Mouse (Mus musculus): ENCODE measurements around the gene Gm10912.
"Not testable (repeated sequence)": the region's sequence is repeated elsewhere in the genome, so short reads cannot be mapped to it uniquely, and the experiment has no call there.

Gm10912 gene

GRCm38 (mm10) chr2:104068450-104068849 is 2.8 kb downstream of the Gm10912 start, which contains the start of gene Gm10799:
TSS of gene Gm10799 (minus strand) at chr2:104068550.
- DNase-seq (ENCODE audit: low spot score): not testable (repeated sequence)

- no peak for DNase-seq (ENCODE audit: low spot score)
Observed at GRCm38 (mm10) chr2:104069704-104070185, 4.1 kb downstream of the Gm10912 start, which contains the start of gene Cd59b. TSS of gene Cd59b (plus strand) at chr2:104069849.

GRCm38 (mm10) chr2:104078285-104078684 is 12.7 kb downstream of the Gm10912 start:
- not testable (repeated sequence) for DNase-seq (ENCODE audit: low spot score)

GRCm38 (mm10) chr2:104081436-104082050 is 15.9 kb downstream of the Gm10912 start:
- DNase-seq (ENCODE audit: low spot score): not testable (repeated sequence)

- DNase-seq (ENCODE audit: low spot score): no peak
Observed at GRCm38 (mm10) chr2:104082474-104082873, 16.8 kb downstream of the Gm10912 start.

- not testable (repeated sequence) for DNase-seq (ENCODE audit: low spot score)
Observed at GRCm38 (mm10) chr2:104084027-104084426, 18.4 kb downstream of the Gm10912 start.

- DNase-seq (ENCODE audit: low spot score): not testable (repeated sequence)
Observed at GRCm38 (mm10) chr2:104087562-104087961, 21.9 kb downstream of the Gm10912 start.

GRCm38 (mm10) chr2:104093305-104093704 is 27.7 kb downstream of the Gm10912 start:
- DNase-seq (ENCODE audit: low spot score): no peak

- DNase-seq (ENCODE audit: low spot score): peak; percentile 20
Observed at GRCm38 (mm10) chr2:104095741-104096213, 30.2 kb downstream of the Gm10912 start, which contains the start of gene Cd59a. TSS of gene Cd59a (plus strand) at chr2:104095801.

GRCm38 (mm10) chr2:104096256-104096655 is 30.6 kb downstream of the Gm10912 start:
- DNase-seq (ENCODE audit: low spot score): no peak

GRCm38 (mm10) chr2:104096796-104097195 is 31.2 kb downstream of the Gm10912 start:
- DNase-seq (ENCODE audit: low spot score): not testable (repeated sequence)

- not testable (repeated sequence) for DNase-seq (ENCODE audit: low spot score)
Observed at GRCm38 (mm10) chr2:104097396-104097795, 31.8 kb downstream of the Gm10912 start.

GRCm38 (mm10) chr2:104098529-104099230 is 33.1 kb downstream of the Gm10912 start:
- DNase-seq (ENCODE audit: low spot score): no peak

GRCm38 (mm10) chr2:104099231-104099585 is 33.6 kb downstream of the Gm10912 start:
- DNase-seq (ENCODE audit: low spot score): no peak

GRCm38 (mm10) chr2:104099946-104100345 is 34.3 kb downstream of the Gm10912 start:
- no peak for DNase-seq (ENCODE audit: low spot score)

GRCm38 (mm10) chr2:104104800-104105199 is 39.2 kb downstream of the Gm10912 start:
- no peak for DNase-seq (ENCODE audit: low spot score)

- DNase-seq (ENCODE audit: low spot score): not testable (repeated sequence)
Observed at GRCm38 (mm10) chr2:104109021-104109420, 43.4 kb downstream of the Gm10912 start.

- no peak for DNase-seq (ENCODE audit: low spot score)
Observed at GRCm38 (mm10) chr2:104109528-104109927, 43.9 kb downstream of the Gm10912 start.

GRCm38 (mm10) chr2:104110031-104110430 is 44.4 kb downstream of the Gm10912 start:
- no peak for DNase-seq (ENCODE audit: low spot score)

- DNase-seq (ENCODE audit: low spot score): not testable (repeated sequence)
Observed at GRCm38 (mm10) chr2:104111170-104111797, 45.7 kb downstream of the Gm10912 start.

- DNase-seq (ENCODE audit: low spot score): not testable (repeated sequence)
Observed at GRCm38 (mm10) chr2:104113563-104113962, 47.9 kb downstream of the Gm10912 start.

- DNase-seq (ENCODE audit: low spot score): no peak
Observed at GRCm38 (mm10) chr2:104114898-104115297, 49.3 kb downstream of the Gm10912 start.

All from layer of hippocampus, adult 9-10 months (tissue).